Mouse (Mus musculus): ENCODE results near the gene Spop.
"Not testable (repeated sequence)": the region's sequence is repeated elsewhere in the genome, so short reads cannot be mapped to it uniquely, and the experiment has no call there.

The Spop gene

GRCm38 (mm10) chr11:95391743-95392142 is 22.1 kb upstream of the Spop start:
- DNase-seq: peak; percentile 68 to 79

GRCm38 (mm10) chr11:95392223-95392667 is 21.6 kb upstream of the Spop start:
- peak; percentile 94 for DNase-seq

GRCm38 (mm10) chr11:95392708-95393499 is 21.0 kb upstream of the Spop start:
- DNase-seq: peak in 1 of 2 experiments; percentile 53

GRCm38 (mm10) chr11:95393500-95393816 is 20.4 kb upstream of the Spop start:
- DNase-seq: no peak

- DNase-seq: peak; percentile 52 to 61
Observed at GRCm38 (mm10) chr11:95394112-95394511, 19.8 kb upstream of the Spop start.

GRCm38 (mm10) chr11:95396548-95396947 is 17.3 kb upstream of the Spop start:
- peak; percentile 69 to 78 for DNase-seq

GRCm38 (mm10) chr11:95397843-95398835 is 15.7 kb upstream of the Spop start:
- DNase-seq: peak; percentile 93 to 97

- peak in 1 of 2 experiments; percentile 45 for DNase-seq
Observed at GRCm38 (mm10) chr11:95399520-95400020, 14.3 kb upstream of the Spop start.

- DNase-seq: peak in 1 of 2 experiments; percentile 25
Observed at GRCm38 (mm10) chr11:95401568-95401967, 12.3 kb upstream of the Spop start.

GRCm38 (mm10) chr11:95402196-95402595 is 11.7 kb upstream of the Spop start:
- DNase-seq: peak; percentile 91 to 94

GRCm38 (mm10) chr11:95402658-95403101 is 11.2 kb upstream of the Spop start:
- DNase-seq: peak; percentile 36 to 66

- DNase-seq: peak; percentile 69 to 73
Observed at GRCm38 (mm10) chr11:95403382-95404340, 10.2 kb upstream of the Spop start.

- no peak for DNase-seq
Observed at GRCm38 (mm10) chr11:95405771-95406170, 8.1 kb upstream of the Spop start.

- DNase-seq: not testable (repeated sequence)
Observed at GRCm38 (mm10) chr11:95406398-95406797, 7.5 kb upstream of the Spop start.

GRCm38 (mm10) chr11:95409450-95410112 is 4.3 kb upstream of the Spop start:
- no peak for DNase-seq

GRCm38 (mm10) chr11:95411453-95412013 is 2.3 kb upstream of the Spop start:
- DNase-seq: peak in 1 of 2 experiments; percentile 36

GRCm38 (mm10) chr11:95412615-95413014 is 1.3 kb upstream of the Spop start:
- peak; percentile 40 for DNase-seq

- peak; percentile 98 for DNase-seq
Observed at GRCm38 (mm10) chr11:95414536-95415161, 769 bp downstream of the Spop start.

GRCm38 (mm10) chr11:95415931-95416330 is 2.1 kb downstream of the Spop start:
- no peak for DNase-seq

- DNase-seq: no peak
Observed at GRCm38 (mm10) chr11:95417341-95417740, 3.5 kb downstream of the Spop start.

Measured in cerebellum, postnatal 14 days (tissue).